Mouse (Mus musculus) brain, embryonic 14.5 days (tissue): ENCODE data around the gene Bcl6. TPM values are rescaled to one million over a fixed set of nuclear protein-coding genes. Genes with fewer than 3 reads are reported as not detected.
A peak's percentile ranks its signal among the peaks of the same experiment; 100 is the strongest.

Source experiments
- DNase-seq: peaks from one replicate; pipeline ENCODE4 v3.0.0-alpha.2; 2011; ENCODE audit warnings: low read depth
- CTCF ChIP-seq: fragments of 200-500 bp; IDR thresholded peaks from 2 replicates; pipeline ENCODE4 v1.5.1; 2012; ENCODE audit warnings: inconsistent platforms, mild to moderate bottlenecking, moderate library complexity, borderline replicate concordance; ENCODE audit not compliant: insufficient read depth, insufficient read length; ENCODE audit errors: extremely low read depth
- POLR2A ChIP-seq: fragments of 200-500 bp; IDR thresholded peaks from 2 replicates; pipeline ENCODE4 v1.6.1; 2012; ENCODE audit warnings: mild to moderate bottlenecking, inconsistent platforms, borderline replicate concordance; ENCODE audit not compliant: poor library complexity, insufficient read depth, insufficient read length, severe bottlenecking; ENCODE audit errors: extremely low read depth
- polyA plus RNA-seq: library from polyadenylated mRNA; depleted of rRNA; stranded (reverse); fragments of >200 nt; gene quantifications from 2 replicates; pipeline ENCODE4 v1.2.3, GENCODE M21; 2012

The Bcl6 gene
- polyA plus RNA-seq, 1 experiment: 3.5 TPM

DNA sequence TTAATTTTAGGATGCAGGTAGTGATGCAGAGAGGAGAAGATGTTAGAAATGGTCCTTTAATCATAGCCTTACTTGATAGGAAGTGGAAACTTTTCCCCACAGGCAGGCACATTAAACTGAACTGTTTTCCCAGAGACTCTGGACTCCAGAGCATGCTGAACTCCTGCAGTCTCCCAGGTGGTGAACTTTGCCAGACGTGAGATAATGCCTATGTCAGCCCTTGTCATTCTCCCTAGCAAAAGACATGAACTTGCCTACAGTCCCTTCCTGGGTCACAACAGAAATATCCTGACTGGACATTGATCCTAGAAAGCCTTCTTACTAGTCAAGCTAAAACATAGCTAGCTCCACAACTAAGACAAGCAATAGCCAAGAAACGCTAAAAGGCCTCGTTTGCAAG is 22.7 kb upstream of the Bcl6 start:
- no peak for DNase-seq
- TF ChIP-seq CTCF (no peak), POLR2A (no peak)

- no peak for TF ChIP-seq CTCF
- no peak for TF ChIP-seq POLR2A
- no peak for DNase-seq
Measured at GRCm38 (mm10) chr16:24009891-24010290, 21.2 kb upstream of the Bcl6 start.

- TF ChIP-seq CTCF (no peak), POLR2A (no peak)
Measured at GRCm38 (mm10) chr16:24005928-24006327, 17.3 kb upstream of the Bcl6 start.

GRCm38 (mm10) chr16:23997912-23998311 is 9.3 kb upstream of the Bcl6 start:
- no peak for DNase-seq
- TF ChIP-seq POLR2A: no peak
- TF ChIP-seq CTCF: no peak

More at GRCm38 (mm10) chr16:24005928-24006327, 17.3 kb upstream of the Bcl6 start:
- no peak for DNase-seq

DNA sequence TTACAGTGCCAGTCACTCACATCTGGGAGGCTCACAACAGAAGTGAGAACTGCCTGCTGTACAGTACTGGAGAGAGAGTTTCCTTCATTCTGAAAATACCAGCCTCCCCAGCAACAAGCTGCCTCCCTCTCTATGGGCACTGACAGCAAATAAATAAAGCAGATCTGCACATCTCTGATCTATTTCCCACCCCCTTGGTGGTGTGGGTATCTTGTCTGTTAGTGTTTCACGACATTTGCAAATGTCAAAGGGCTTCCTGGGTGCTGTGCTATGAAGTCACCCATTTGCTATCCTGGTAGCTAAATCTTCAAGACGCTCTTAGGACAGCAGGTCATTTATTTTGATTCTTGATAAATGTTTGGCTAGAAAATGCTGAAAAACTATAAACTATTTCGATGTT is 8.6 kb upstream of the Bcl6 start:
- no peak for TF ChIP-seq POLR2A
- TF ChIP-seq CTCF: no peak
- DNase-seq: no peak

GRCm38 (mm10) chr16:23996342-23996741 is 7.7 kb upstream of the Bcl6 start:
- TF ChIP-seq CTCF (no peak), POLR2A (no peak)

DNA sequence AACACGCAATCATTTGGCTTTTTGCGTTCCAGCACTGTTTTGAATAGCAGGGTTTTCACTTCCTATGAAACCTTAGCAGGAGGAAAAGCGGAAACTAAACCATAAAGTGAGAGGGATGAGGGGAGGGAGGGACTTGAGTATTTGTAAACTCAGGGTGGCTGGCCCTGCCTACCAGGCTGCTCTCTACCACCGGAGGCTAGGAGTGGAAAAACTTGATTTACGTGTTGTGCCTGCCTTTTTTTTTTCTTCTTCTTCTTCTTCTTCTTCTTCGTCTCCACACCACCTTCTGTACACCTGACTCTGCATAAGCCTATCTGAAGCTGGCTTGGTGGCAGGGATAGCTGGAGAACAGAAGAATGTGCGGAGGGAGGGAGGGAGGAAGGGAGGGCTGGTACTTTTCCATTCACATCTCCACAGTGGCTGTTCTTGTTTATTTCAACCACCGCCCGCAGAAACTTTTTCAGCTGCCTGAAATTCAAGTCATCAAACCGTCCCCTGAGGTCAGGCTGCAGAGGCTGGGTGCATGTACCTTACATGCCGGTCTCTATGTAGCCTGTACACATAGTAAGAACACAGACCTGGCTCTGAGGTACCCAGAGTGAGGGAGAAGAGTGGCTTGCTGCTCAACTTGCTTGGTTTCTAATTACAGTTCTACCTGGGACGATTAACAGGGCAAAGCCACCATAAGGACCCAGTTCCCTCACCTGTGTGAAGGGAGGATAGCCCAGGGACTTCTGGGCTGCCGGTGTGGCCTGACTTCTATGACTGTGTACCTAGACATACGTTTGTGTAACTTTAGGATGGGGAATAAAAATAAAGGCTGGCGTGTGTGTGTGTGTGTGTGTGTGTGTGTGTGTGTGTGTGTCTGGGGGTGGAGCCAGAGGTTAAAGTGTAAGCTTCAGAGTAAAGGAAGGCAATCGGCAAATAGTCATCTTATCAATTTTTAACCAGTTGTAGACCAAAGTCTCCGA is 5.0 kb upstream of the Bcl6 start:
- no peak for DNase-seq
- TF ChIP-seq CTCF (no peak), POLR2A (no peak)

More at GRCm38 (mm10) chr16:23996342-23996741, 7.7 kb upstream of the Bcl6 start:
- DNase-seq: no peak

- TF ChIP-seq POLR2A (no peak), CTCF (no peak)
- DNase-seq: no peak
Measured at GRCm38 (mm10) chr16:23991846-23992580, 3.4 kb upstream of the Bcl6 start.

DNA sequence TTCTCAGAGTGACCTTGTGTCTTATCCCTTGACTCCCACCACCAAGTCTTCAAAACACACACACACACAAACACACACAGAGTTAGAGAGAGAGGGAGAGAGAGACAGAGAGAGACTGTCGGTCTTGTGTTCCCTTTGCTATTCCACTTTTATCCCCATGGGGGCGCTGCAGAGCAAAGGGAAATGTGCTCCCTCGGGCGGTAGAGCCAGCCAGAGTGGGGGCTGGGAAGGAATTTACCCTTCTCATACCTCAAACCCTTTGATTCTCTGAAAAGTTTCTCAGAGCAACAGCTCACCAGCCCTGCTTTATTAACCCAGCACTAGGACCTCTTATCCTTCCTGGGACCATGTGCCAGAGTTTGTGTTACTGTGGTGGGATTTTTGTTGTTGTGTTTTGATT is 2.5 kb upstream of the Bcl6 start:
- TF ChIP-seq POLR2A (no peak), CTCF (peak; percentile 83)
- DNase-seq: peak; percentile 85

DNA sequence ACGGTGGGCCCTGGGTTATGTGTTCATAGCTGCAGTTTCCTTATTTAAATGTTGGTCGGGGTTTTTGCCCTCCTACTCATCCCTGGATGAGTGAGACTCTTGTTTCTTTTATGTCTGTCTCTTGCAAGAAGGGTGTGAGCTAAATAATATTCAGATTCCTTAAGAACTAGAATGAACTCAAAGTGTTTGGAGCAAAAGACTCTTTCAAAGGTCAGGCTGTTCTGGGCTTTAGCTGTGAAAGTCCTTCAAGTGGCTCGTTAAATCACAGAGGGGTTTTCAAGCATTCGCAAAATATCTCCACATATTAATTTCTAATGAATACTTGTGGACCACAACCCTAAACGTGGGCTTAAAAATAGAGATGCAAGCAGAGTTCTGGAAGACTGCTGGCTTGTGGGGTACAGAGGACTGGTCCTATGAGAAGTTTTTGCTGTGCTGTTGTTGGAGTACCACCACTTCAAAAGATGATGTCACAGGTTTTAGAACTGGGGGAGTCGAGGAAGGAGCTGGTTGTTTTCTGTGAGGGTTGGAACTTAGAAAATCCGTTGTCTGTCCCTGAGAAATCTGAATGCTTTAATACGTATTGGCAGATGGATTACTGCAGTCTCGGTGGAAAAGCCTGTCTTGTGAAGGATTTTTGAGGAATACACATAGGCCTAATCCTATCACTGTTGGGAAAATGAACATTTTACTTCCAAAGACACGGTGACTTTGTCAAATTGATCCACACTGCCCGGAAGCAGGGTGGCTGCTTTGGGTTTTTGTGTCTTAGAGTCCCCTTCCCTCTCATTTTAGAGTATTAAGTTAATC is 1.7 kb upstream of the Bcl6 start:
- peak; percentile 31 for DNase-seq
- TF ChIP-seq CTCF: no peak
- TF ChIP-seq POLR2A: no peak
